Mouse (Mus musculus) kidney, postnatal 36 days (tissue): ENCODE measurements at regions not wholly inside any gene's neighbourhood (a gene's known extent, or its start where the extent isn't known, plus 50 kb on each side); places are given as distances from the start of the nearest gene placed in this dataset.
A peak's percentile ranks its signal among the peaks of the same experiment; 100 is the strongest.

ENCODE experiments used
- DNase-seq, 2 experiments: peaks; one replicate each; pipeline ENCODE4 v3.0.0; 2021 to 2022; ENCODE audit warnings: mixed read lengths in 2 of 2

DNA sequence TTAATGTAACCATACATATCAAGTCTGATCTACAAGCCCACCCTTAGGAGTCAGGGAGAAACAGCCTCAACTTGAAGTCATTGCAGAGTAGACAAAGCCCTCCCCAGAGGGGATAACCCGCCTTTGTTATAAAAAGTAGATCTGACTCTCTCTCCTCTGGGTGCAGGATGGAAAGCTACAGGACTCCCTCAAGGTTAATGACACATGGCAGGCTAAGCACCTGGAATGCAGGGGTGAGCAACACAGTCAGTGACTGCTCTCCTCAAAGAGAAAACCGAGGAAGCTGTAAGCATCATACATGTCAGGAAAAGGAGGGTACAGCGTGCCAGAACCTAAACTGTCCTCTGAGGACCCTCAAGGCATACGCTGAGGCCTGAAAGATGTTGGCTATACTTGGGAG is 177.1 kb downstream of the Mycn start:
- DNase-seq: peak in 1 of 2 experiments; percentile 8

DNA sequence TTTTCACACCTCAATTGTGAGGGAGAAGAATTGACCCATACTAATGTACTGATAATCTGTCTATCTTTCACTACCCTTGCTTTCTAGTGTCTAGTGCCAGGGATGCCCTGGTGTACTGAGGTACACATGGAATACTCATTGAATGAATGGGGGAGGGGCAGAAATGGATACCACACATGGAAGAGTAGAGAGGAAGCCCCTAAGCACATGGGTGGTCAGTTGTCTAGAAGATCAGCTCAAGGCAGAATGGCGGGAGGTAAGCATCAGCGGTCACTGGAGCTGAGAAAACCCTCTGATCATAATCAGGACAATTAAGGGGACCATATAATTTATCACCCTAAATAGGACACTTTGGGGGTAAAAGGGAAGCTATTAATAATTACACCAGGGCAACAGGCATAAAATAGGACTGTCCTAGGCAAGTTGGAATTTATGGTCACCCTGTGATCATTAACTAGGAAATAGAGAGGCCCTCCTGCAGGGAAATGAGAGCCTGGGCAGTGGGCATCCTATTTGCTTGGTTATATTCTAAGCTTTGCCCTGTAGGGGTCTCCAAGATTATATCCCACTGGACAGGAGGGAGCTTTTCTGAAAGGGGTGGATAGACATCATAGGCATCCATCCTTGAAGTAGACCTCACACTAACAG is 185.3 kb downstream of the Mycn start:
- no peak for DNase-seq

DNA sequence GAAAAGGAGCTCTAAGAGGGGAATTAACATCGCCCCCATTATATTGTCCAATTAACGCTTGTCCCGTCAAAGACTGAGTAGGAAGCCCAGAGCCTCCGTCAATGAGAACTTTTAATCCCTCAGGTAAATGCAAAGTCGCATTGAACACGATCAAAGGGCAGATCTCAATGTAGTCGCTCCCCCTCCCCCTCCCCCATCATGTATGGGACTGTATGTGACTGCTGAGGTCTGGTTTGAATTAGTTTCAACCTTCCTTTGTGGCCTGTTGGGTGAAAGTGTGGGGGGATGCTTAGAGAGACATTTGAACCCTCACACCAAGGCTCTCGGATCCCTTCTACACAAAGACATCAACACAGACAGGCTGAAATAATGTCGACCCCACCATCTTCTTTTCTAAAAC is 187.9 kb downstream of the Mycn start:
- no peak for DNase-seq

DNA sequence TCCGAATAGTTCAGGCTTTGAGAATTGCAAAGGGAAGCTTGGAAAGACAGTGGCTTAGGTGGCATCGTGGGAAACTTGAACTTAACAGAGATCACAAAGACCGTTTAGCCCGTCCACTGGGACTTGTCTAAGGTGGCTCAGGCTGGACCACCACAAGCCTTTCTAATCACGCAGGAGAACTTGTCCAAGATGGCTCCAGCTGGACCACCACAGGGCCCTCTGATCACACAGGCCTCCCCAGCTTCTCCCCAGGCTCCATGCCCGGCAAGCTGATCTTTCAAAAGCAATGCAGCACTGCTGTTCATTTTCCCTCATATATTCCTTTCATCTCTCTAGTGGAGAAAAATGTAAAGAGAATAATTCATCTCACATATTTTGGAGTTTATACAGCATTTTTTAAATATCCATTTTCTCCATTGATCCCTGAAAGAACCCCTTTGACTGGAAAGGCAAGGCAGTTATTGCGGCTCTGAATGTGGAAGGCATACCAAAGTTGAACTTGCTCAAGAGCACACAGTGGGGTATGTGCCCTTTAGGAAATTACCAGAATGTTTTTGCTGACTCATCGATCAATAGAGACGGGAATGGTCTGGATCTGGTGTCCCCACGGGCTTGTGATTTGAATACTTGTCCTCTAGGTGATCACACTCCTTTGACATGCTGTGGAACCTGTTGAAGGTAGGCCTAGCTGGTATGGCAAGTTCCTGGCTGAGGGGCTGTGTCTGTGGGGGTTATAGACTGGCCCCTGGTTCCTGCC is 189.9 kb downstream of the Mycn start:
- no peak for DNase-seq

DNA sequence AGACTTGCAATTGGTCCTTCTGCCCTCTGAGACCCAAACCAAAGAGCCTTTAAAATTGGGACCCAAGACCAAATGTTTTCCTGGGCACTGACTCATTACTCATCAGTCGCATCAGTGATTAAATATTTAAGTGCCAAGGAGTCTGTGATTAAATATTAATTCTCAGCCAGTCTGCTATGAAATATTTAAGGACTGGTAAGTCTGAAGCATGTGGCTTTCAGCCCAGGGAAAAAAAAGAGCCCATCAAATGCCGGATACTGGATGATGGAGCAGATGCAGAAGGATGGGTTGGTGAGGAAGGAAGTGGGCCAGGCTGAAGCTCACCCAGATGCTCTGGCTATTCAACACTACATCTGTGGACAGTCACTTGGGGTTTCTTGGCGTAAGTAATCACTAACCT is 192.0 kb downstream of the Mycn start:
- no peak for DNase-seq

DNA sequence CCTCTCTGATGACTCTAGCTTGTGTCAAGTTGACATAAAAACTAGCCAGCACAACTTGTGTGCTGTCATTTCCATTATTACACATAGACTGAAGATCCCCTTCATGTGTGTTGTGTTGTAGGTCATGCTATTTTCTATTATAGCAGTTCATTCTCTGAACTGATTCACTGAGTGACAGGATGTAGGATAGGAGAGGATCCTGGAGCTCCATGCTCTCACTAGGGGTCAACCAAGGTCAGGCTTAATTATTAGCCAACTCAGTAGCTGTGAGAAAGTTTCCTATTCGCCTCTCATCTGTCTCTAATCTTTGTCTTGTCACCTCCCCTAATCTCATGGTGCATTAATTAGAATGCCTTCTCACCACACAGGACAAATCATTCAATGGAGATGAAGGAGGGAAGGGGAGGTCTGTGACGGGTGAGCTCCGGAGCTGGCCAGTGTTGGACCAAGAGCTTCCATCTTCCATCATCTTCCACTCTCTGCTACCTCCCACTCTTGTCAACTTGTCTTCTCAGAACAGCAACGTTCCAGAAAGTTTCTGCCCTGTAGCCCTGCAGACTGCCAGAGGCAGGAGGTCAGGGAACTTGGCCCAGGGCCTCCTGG is 194.8 kb downstream of the Mycn start:
- DNase-seq: peak; percentile 11 to 19

DNA sequence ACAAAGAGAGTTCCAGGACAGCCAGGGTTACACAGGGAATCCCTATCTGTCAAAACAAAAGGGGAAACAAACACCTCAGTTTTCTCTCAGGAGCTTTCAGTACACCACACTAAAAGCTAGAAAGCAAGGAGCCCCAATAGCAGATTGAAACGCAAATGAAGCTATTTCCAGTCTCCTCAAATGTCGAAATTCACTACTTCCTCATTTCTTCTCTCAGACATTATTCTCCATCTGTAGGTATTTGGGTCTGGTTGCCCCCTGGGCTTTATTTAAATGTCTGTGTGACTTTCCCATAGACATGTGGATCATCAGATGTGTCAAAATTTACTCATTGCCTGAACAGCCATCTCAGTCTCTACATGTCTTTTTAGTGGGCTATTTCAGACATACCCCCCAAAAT is 197.2 kb downstream of the Mycn start:
- DNase-seq: no peak

DNA sequence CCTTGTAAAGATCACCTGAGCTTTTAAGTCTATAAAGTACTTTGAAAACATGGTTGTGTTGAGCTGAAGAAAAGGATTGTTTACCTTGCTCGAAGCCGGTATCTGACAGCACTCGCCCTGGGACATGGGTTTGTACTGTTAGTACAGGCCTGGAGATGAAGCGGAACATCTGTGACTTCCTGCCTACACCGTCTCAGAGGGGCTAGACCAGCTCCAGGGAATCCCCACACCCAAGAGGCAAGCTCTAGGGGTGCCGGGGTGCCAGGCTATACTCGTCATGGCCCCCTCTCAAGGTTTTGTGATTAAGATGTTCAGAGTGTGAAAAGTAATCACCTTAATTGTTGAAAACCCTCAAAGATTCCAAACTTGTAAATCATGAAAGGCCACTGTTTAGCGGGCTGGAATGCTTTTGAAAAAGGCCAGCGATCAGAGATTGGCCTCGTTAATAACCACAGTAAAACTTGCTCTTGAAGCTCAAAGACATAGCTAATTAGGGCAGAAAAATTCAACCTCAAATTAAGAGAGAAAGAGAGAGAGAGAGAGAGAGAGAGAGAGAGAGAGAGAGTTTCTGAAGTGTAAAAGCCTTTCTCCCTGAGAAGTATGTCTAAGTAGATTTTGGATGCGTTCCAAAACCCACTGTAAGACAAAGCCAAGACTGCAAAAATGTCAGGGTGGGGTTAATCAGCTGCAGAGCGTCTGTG is 202.9 kb downstream of the Mycn start:
- DNase-seq: no peak

DNA sequence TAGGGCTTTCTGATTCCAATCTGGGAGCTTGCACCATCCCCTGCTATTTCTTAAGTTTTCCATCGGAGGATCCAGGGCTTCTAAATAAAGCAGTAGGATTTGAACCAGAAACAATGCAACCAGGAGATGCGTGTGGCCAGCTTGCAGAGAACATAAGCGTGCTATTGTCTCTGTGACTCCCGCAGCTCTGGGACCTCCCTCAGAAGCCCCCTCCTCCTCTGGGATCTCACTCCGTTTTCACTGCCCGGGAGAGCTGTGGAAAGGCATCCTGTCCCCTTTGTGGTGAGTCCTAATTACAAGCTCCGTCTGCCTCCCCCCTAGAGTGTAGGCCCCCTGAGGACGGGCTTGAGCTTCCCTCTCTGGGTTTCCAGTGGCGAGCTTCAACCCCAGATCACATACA is 215.9 kb downstream of the Mycn start:
- no peak for DNase-seq

DNA sequence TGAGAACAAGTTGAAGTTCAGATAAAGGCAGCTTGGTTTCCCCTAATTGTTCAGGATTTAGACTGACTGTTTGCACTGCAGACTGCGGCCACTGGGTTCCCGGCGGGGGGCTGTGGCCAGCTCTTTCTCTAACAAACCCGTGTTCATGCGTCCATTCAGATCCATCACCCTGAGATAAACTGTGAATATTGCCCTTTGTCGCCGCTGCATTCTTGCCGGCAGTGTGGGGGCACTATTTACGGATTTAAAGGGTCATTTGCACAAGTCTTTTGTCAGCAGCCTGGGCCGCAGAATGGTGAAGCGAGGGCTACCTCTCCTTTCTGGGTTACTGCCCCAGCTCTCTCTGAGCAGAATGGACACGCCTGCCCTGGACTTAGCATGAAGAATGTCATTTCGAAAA is 216.6 kb downstream of the Mycn start:
- DNase-seq: no peak

DNA sequence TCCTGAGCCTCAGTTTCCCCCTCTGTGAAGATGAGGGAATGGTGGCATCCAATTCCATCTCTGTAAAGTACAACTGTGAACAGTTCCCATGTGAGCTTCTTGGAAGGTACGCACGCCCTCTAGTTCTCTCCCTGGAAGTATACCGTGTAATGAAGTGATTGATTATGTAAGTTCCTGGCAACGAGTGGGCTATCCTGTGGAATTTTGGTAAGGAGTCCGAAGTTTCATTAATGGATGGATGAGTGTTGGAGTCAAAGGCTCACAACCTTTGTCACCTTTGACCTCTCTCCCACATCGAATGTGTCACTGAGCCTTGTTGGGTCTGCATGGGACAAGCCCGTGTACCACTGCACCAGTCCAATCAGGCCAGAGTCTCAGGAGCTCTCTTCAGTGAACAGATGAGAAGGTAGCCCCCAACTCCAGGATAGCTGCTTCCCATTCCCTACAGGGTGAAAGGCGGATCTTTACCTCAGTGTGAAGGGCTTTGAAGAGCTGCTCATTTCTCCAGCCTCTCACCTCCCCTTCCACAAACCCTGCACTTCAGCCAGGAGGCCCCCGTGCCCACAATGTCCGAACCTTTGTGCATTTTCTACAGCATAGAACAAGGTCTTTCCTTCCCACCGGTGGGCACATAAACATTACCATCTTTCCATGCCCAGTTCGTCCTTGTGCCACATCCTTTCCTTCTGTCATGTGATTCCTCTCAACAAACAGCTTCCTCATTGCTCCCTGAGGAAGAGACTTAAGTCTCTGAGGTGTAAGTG is 217.8 kb downstream of the Mycn start:
- no peak for DNase-seq

DNA sequence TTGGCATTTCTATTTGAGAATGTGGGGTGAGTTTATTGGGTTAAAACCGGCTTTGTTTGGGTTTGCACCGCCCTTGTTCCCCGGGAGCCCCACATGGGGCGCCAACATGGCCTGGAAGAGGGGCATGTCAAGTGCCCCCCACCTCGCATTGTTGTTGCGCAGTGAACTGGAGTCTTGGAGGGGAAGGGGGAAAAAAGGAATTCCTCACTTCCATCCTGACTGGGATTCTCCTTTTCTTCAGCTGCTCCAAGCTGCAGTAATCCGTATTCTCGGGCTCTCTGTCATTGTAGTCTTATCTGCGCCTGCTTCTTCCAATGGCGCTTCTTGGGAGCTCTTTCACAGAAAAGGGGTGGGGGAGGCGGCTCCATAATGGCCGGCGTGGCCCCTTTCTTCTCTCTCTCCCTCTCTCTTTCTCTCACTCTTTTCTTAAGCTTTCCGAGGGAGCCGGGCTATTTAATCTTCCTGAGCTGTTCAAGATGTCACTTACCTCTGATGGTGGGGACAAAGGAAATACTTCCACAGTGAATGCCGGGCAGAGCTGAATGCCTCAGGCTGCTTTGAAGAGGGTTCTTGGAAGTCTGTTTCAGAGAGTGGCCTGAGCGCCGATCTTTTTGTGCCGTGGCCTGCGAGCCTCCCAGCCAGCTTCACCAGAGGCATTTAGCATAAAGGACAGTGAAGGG is 218.6 kb downstream of the Mycn start:
- DNase-seq: no peak

DNA sequence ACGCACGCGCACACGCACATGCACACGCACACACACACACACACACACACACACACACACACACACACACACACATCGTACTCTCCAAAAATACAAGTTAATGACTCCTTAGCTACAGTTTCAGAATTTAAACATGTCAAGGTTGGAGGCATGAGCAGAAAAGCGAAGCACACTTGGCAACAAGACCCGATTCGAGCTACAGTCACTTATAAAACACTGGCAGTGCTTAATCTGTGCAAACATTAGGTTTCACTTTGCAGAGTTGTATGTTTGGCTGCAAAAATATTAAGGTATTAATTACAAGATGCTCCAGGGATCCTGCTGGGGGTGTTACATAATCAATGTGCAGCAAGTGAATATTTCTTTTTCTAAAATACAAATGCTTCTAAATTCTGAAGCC is 225.0 kb downstream of the Mycn start:
- DNase-seq: no peak

DNA sequence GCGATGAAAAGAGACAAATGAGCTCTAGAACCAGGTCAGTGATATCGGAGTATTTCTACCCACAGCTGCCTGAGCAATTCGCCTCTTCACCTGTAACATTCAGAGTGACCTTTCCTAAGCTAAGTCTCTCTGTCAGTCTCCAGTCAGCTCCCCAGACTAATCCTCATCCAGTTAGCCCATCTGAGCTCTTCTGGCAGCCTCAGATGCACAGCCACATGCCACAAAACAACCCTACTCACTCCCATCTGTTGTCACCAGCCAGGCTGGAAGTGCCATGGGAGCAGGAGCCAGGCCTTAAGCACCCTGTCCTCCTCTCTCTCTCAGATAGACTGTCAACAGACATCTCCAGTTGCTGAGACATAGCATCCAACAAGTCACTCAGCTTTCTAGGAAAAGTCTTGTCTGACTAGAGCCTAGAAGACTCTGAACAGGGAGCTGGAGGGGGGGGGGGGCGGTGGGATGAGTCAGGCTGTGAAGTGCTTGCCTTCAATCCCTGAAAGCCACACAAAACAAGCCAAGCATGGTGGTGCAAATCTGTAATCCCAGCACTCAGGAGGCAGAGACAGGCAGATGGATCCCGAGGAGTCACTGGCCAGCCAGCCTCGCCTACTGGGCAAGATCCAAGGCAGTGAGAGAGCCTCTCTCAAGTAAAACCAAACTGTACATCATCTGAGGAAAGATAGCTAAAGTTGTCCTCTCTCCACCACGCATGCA is 225.6 kb downstream of the Mycn start:
- no peak for DNase-seq

DNA sequence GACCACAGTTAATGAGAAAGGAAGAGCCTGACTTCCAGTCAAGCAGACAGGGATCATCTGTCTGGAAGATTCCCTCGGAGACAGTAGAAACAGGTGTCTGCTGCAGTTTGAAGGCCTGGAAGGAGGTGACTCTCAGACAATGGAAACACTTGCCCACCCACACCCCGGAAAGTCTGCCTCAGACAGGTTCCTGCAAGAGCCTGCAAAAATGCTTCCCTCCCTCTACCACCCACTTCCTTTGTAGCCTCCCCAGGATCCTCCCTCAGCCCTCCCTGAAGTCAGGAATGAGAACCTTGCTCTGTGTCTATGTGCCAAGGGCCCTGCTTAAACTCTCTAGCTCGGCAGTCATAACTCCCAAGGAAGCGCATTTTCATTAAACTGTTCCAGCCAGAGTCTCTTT is 226.2 kb downstream of the Mycn start:
- DNase-seq: no peak

DNA sequence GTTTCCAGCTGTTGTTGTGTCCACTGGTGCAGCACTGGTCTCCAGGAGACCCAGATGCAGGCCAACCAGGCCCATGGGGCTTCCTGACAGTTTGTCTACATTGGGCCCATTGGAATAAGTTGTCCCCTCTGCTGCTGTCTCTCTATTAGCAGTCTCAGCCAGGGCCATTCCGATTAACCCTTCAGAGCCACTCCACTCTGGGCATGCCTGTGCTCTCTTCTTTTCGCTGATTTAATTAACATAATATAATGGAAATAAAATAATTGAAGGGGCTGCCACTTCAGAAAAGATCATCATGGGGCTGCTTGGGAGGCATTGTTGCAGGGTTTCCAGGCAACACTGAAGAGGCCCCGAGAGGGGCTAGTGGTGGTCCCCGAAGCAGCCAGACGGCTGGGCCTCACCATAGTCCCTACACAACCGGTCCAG is 231.5 kb downstream of the Mycn start:
- DNase-seq: no peak

DNA sequence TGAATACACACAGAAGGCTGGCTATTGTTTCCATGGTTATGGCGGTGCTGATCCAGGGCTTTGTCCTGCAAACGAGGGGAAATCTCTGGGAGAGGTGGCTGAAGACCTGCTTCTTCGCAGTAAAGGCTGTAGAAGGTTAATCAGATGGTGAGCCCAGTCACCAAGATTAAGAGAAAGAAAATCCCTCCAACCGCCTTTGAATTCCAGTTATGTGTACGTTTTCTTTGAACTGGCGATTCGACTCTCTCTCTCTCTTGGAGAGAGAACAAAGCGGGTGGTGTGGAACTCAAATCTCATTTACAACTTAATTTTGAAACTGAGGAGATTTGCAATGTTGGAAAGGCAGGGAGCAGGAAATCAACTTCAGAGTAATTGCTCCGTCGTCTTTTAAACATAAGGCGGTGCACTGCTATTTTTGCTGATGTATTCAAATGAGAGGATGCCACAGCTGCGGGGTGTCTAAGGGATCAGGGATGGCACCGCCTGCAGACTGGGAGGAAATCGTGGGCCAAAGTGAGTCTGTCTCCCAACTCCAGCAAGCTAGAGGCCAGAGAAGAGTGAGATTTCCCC is 232.7 kb downstream of the Mycn start:
- no peak for DNase-seq

DNA sequence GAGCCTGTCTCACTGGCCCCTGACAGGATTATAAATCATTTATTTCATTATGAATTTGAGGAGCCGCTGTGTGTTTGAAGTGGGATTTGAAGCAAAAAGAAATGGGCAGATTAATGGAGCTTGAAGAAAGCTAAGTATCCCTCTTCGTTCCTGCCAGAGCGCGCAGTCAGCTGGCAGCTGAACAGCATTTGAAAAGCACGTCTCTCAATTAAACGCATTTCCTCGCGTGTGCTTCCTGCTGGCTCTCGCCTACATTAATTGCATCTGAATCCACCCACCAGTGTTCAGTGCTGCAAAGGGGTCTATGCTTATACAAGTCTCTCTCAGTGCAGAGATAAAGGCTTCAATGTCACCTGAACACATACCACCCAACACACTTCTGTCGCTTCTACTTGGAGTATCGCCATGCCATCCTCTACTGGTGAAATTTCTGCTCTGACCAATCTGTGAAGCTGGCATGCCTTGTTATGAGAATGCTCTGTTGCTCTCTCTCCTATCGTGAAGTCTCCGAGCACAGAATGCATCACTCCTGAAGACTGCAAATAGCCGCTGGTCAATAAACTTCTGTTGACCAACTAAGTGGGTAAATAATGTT is 235.3 kb downstream of the Mycn start:
- no peak for DNase-seq

DNA sequence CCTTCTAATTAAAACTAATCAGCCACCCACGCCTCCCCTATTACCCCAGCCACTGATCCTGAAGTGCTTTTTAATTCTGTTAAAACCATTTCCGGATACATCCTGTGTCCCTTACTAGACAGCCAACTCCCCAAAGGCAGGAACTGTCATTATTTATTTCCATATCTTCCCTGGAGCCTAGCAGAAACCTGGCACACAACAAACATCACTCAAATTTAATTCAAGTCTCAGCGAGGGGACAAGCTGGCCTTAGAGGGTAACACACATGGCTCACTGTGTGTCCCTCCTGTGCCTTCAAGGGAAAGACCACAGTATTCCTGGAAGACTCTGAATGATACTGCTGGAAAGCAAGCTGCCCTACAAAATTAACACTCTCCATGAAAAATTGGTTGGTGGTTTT is 240.0 kb downstream of the Mycn start:
- no peak for DNase-seq

DNA sequence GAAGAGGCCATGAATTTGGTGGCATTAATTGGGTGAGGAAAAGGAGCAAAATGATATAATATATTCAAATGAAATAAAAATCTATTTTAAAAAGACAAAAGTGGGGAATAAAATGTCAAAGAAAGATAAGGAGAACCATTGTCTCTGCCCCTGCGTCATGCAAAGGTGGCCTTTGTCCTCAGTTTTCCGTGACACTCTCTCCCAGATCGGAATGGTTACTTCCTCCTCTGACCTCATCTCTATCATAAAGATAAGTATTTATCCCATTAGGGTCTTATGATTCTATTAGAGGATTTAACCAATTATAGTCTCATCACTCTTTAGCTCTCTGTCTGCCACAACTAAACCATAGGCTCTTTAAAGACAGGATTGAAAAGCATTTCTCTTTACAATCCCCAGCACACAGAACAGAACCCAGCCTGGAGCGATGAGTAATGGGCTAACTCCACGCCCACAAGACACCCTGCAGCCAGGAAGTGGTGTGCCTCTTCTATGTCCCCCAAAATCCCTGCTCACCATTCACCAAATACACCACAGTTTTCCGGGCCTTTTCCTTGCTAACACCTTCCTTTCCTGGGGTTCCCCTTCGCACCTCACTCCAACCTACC is 240.6 kb downstream of the Mycn start:
- DNase-seq: no peak
